In genomic region chr17:86444578-86445419, GRCm38 (mm10) we compare ENCODE assay signal across 8 mouse cellular contexts.
DNase-seq lines count a peak whose midpoint lies in the region; ATAC-seq lines count a peak whose summit lies in the region.

No protein-coding gene starts in this region.

- intact Hi-C loops in gastrocnemius, postnatal 36 days (cut with DNase I): loop anchor here (5.0 kb wide), 2 partner anchors 142 to 227 kb away; no protein-coding TSS in a partner anchor
- intact Hi-C loops in left cerebral cortex, postnatal 25 days (cut with DNase I): loop anchor here (1.0 kb wide), 1 partner anchor 282 kb away; no protein-coding TSS in a partner anchor

- no peaks in the 10 kb centered on the region for H3K27me3 ChIP-seq in intestine, embryonic 15.5 days (replicated peaks)
- H3K27me3 ChIP-seq in midbrain, embryonic 10.5 days (ENCODE audit: low read depth, poor library complexity, severe bottlenecking): no peaks in the 10 kb centered on the region

- H3K27ac ChIP-seq in intestine, embryonic 15.5 days: peak overlapping the region; percentile 51; the same call in 1 of the 2 replicates
- peak overlapping the region; percentile 60 for H3K27ac ChIP-seq in midbrain, embryonic 10.5 days (replicated peaks)

- ATAC-seq in intestine, embryonic 15.5 days: peak; percentile 96
- no peak for ATAC-seq in erythroid progenitor cell, adult 5-6 weeks (replicated peaks; ENCODE audit: low FRiP score, poor library complexity, severe bottlenecking)

- peaks cover 6% of the 10 kb centered on the region; the same call in 1 of the 2 replicates for H3K4me1 ChIP-seq in intestine, embryonic 15.5 days (replicated peaks)
- H3K4me1 ChIP-seq in midbrain, embryonic 10.5 days: peaks cover 10% of the 10 kb centered on the region

- H3K4me2 ChIP-seq in intestine, embryonic 15.5 days (replicated peaks): 0 out of 2 replicates have a peak overlapping the region, but pooled peaks have one; percentile 26

- WGBS in intestine, embryonic 15.5 days: 38% methylated on average over 15 of the region's 15 CpGs
- WGBS in midbrain, embryonic 10.5 days: 38% methylated on average over 15 of the region's 15 CpGs

- H3K9me3 ChIP-seq in intestine, embryonic 15.5 days: no peaks in the 10 kb centered on the region
- peaks cover 7% of the 10 kb centered on the region; the same call in 1 of the 2 replicates for H3K9me3 ChIP-seq in midbrain, embryonic 10.5 days (replicated peaks)

- no peak overlapping the region for H3K9ac ChIP-seq in intestine, embryonic 15.5 days

- DNase-seq in adrenal gland, adult (ENCODE audit: inconsistent age in 2 of 2, low spot score in 1 of 2): peak; percentile 95 to 99
- DNase-seq in embryo, embryonic 10.5 days (ENCODE audit: low spot score): peak; percentile 96
- peak; percentile 88 to 89 for DNase-seq in gastrocnemius, postnatal 36 days
- DNase-seq in left cerebral cortex, postnatal 25 days (ENCODE audit: low spot score in 2 of 2): peak; percentile 89 to 95
- peak; percentile 86 for DNase-seq in midbrain, embryonic 10.5 days (ENCODE audit: low spot score)
- peak; percentile 94 for DNase-seq in right cerebral cortex, postnatal 4 days

- H3K4me3 ChIP-seq in intestine, embryonic 15.5 days (replicated peaks): no peak overlapping the region
- no peak overlapping the region; the same call in 1 of the 2 replicates for H3K4me3 ChIP-seq in midbrain, embryonic 10.5 days

- no peaks in the 10 kb centered on the region for H3K36me3 ChIP-seq in intestine, embryonic 15.5 days
- H3K36me3 ChIP-seq in midbrain, embryonic 10.5 days: no peaks in the 10 kb centered on the region
